Mouse (Mus musculus) right cerebral cortex, postnatal 10 days (tissue): ENCODE data around the gene Cog7.

ENCODE experiments used
- DNase-seq, 2 experiments: peaks; one replicate each; pipeline ENCODE4 v3.0.0; 2021; ENCODE audit warnings: low spot score in 2 of 2

Gene Cog7

DNA sequence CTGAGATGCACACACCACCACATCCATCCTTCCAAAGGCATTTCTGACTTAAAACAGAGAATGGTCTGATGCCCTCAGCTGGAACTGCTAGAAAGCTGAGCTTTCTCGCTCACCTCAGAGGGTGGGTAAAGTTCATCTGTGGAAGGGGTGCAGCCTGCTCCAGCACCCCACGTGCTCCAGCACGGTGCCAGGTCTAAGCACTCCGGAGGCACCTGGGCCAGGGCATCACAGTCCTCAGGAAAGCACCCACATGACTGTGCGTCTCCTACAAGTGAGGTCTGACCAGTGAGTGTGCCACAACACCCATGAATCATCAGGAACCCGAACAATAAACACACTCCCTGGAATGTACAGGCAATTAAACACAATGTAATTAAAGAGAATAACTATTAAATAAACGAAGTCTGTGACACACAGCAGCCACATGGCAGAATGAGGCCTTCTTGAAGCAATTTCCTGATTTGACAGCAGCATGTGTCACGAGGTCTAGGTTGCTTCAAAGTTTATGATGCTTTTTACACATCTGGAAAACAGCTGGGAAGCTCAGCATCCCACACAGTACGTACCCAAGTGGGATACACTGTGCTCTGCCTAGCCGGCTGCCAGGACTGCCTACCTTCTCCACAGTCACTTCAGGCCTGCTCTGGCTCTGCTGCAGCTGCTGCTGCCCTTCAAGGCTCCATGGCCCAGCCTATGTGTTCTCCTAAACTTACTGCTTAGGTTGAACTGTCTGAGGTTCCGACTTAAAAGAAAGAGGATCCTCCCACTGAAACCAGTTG, 26.4 kb downstream of the Cog7 start:
- no peak for DNase-seq

DNA sequence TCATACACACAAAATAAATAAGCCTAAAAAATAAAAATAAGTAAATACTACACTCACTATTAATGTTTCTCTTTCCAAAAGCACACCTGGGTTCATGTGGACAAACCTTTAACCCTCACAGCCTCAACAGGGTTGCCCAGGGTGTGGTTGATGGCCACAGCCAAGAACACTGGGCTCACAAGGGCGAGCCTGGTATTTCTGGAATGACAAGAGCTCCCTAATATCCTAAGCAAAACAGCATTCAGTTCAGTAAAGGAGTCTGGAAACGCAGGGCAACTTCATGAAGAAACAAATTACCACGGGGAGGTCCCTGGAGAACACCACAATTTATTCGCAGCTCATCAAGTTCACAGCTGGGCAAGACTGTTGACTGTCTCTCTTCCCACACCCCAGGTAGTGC, 34.0 kb downstream of the Cog7 start:
- DNase-seq = no peak

DNA sequence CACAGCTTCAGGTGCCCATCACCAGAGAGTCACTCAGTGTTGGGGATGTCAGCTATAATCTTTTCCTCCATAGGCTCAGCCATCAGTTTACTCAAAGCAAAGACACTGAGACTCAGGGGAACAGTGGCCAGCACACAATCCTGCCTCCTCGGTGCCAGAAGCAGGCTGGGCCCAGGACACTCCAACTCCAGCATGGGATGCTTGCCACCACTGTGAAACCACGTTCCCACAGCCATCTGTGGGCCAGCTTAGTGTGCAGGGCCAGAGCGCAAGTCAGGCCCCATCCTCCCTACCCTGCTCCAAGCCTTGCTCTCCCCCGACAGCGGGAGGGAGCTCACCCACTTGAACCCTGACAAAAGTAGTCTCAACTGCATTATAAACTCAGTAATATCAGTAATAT, 35.3 kb downstream of the Cog7 start:
- DNase-seq = no peak

DNA sequence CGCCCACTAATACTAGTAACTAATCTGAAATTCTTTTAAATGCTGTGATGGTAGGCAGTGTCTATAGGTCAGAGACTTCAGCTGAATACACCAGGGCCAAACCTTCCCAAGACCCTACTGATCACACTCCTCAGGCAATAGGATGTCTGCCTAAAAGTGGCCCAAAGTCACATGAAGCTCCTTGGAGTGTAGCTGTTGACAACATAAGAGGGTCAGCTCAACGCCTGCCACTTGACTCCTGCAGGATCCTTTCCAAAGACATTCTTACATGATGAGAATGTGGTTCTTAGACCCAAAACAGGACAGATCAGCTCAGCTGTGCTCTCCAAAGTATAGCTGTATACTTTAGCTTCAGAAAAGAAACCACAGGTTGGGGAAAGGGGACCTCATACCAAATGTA, 39.1 kb downstream of the Cog7 start:
- DNase-seq = no peak

DNA sequence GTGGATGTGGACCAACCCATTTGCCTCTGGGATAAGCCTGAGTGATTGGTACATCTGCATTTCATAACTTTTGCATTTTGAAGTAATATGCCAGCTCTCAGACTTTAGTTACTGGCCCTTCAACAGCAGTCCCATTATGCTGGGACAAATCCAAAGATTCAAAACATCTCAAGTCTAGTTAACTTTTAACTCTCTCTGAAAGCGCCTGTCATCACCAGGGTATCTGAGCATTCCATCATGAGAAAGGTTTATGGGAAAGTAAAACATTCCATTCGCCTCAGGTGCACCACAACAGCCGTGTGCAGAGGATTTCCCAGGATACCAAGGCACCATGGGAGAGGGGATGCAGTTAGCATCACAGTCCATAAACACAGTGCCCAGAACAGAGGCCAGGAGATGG, 39.9 kb downstream of the Cog7 start:
- no peak for DNase-seq

DNA sequence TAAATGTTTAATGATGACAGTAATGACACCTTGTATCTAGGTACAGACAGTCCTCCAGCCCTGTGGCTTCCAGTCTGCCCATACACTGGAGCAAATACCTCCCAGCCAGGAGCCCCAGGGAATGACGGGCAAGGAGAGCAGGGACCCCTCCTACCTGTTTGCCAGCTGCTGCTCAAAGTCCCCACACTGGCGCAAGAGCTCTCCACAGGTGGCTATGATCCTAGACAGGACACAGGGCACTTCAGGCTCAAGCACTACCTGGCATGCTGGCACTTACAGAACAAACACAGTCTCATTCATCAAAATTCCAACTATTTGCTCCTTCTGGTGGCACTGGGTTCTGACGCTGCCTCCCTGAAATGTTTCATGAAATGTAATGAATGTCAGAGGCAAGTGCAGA, 40.5 kb downstream of the Cog7 start:
- DNase-seq = no peak

DNA sequence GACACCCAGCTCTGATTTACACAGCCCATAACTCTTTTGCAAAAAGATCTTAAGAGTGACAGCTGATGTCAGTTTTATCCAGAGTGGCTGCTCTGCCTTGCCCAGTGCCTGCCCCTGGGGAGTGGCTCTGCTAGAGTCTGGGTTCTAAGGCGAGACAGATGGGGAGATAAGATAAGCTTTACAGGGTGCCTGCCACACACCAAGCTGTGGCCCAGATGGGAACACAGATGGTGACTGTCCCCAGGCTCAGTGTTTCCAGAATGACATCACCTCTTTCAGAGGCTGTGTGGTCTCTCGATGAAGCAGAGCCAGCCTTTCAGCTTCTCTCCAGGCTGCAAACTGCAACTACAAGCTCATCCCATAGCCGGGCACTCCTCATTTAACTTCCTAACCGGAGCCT, 41.8 kb downstream of the Cog7 start:
- DNase-seq = peak; percentile 81 to 91

DNA sequence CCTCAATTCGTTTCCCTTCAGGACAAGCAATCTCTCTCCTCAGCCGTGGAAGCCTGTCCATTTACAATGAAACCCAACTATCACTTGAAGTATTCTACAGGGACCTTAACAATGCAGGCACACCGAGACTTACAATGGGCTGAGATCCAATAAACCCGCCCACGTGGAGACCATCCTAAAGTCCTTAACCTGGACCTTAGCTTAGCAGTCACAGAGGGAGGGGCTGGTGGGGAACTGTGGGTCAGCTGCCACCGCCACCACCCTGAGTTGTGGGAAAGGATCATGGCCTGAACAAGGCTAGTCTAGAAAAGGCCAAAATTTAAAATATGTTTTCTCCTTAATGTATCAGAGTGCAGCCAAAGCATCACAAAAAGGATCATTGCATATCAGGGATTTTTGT, 42.3 kb downstream of the Cog7 start:
- DNase-seq = no peak

DNA sequence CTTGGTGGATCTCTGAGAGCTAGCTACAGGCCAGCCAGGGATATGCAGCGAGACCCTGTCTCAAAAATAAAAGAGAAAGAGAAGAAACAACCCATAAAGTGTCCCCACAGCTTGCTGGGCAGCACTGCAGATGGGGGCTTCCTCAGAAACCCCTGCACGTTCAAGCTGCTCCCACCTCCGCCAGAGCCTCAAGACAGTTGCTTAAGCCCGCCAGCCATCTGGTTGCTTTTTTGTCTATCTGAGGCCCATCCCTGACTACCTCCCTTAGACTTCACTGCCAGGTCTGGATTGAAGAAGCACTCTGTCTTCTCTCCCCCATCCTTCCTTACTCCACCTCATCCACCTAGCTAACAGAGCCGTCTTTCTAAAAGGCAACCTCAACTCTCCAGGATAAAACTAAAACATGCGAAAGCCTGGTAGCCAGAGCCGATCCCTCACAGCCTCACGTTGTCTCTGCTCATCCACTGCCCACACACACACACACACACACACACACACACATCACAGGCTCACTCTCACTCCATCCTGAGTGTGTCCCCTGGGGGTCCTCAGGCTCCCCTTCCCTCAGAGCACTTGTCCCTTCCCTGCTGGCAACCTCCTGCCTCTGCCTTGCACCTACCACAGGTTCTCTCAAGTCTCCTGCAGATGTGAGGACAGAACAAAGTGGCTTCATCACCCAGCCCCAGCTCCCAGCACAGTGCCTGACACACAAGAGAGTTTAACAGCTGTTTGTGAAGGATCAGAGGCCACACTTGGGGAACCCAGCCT, 43.2 kb downstream of the Cog7 start:
- peak; percentile 48 to 56 for DNase-seq

DNA sequence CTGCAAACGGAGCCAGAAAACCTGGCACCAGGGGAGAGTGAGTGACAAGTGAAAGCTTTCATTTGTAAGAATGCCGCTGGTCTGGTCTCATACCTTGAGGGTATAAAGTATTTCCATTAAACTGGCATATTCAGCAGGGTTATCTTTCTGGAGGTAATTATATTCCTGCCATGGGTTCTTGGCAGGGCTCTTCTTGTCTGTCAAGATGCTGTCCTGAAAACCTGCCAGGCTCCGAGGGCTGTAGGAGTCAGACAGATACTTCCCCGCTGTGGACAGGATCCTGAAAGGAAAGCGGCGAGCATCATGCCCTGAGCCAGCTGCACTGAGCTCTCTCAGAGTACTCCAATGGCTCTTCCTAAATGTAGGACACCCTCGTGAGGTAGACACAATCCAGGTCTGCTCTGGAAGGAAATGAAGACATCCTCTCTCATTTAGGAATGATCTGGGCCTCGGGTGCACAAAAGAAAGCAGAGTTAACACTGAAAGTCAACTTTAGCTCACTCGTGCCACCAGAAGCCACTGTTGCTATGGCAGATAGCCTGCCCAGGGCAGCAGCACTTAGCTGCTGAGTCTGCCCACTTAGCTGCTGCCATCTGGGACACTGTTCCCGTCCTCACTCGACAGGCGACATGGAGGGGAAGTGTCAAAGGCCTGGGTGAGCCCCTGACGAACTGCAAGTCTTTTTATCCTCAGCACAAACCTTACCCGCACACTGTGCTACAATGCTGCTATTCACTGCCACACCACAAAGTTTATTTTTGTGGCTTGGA, 44.5 kb downstream of the Cog7 start:
- no peak for DNase-seq

DNA sequence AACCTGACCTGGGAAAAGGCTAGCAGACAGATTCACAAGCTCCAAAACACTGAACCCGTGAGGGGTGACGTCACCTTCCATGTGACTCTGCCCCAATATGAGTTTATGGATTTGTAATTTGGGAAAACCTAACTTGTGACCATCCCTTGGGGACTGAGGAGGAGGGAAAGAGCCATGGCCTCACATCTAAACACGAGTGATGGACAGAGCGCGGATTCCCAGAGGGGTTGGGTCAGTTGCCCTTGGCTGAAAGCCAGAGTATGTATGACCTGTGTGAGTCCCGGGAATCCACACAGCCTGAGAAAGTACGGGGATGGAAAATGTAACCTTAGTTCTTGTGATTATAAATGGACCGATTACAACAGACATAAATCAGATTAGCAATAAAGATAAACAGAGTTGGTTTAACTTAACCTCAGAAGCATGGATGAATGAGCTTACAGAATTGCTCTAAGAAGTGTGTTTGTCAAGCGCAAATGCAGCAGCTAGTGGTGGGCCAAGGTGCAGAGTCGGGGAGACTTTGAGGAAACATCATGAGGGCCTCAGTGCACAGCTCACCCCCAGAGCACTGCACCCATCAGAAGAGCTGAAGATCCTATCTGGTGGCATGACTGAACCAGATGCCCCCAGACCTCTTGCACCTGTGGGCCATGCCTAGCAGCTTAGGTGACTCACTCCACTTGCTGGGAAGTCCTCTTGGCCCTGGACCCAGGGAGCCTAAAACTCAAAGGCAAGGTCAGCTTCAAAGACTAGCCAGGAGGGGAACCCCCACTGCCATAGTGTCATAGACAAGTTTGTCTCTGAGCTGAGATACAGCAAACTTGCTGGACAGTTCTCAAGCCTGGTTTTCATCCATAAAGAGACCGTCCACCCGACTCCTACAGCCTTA, 45.4 kb downstream of the Cog7 start:
- no peak for DNase-seq

DNA sequence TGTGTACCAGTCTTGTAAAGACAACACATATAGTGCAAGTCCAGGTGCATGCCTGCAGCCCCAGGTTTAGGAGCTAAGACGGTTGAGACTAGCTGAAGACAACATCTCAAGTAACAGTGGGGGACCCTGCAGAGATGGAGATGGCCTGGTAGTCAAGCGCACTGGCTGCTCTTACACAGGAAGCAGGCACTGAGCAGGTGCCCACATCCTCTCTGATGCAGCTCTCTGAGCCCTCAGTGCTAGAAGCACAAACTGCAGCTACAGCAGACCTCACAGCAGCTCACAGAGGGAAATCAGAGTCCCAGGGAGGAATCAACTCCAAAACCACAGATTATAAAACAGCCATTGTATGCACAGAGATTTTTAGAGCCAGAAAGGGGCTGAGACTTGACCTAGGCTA, 47.2 kb downstream of the Cog7 start:
- no peak for DNase-seq

DNA sequence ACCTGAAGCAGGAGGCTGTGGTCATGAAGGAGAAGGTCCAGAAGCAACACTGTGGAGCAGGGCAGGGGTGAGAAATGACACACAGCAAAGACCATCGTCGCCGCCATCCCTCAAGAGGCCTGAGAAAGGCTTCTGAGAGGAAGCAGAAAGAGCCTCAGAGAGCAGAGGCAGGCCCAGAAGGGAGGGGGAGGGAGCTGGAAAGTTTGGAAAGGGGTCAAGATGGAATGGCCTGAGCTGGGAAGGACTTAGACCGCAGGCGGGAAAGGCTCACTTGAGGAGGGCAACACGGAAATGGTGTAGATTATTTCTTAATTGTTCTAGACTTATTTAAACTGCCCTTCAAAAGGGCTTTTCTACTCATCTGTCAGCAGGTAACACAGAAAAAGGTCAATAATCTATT, 47.8 kb downstream of the Cog7 start:
- no peak for DNase-seq

DNA sequence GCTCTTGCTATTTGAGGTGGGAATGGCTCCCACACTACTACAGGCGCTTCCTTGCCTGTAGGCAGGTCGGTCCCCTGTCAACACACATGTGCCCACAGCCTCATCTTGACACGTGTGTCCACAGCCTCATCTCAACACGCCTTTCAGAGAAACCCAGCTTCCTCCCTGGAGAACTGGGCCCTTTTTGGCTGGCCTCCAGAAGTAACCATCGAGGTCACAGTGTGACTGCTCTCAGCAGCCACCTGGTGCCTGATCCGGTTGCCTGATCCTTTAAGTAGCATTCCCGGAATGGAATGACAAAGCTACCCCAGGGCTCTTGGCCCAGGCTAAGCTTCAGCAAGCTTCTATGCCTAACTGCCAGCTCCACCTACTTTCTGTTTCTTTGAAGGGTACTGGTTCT, 50.3 kb downstream of the Cog7 start:
- no peak for DNase-seq

DNA sequence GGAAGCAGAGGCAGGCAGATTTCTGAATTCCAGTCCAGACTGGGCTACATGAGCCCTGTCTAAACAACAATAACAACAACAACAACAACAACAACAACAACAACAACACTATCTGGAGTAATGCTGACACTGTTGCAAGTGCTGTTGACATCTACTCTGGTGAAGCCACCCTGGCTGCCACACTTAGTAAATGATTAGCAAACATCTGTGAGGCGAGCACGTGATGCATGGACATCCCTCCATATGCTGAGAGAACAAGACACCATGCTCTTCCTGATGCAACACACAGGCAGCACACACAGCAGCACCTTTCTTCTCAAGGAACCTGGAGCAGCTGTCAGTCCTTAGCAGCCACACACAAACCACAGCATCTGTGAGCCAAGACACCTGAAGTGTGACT, 53.6 kb downstream of the Cog7 start:
- DNase-seq = no peak

DNA sequence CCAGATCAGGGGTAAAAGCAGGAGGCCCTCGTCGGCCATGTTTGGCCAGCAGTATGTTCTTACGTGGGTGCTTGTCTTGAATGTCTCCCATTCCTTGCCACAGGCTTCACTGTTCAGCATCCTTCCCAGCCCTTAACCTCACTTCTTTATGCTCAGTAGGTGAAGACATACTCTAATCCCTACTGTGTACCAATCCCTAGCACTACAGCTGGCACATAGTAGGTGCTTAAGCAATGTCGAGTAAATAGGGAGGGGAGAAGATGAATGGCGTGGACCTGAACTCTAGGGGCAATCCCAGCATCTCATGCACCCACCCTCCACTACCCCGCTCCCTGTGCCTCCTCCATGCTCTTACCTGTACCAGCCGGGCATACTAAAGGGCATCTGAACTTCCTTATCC, 57.1 kb downstream of the Cog7 start:
- no peak for DNase-seq

DNA sequence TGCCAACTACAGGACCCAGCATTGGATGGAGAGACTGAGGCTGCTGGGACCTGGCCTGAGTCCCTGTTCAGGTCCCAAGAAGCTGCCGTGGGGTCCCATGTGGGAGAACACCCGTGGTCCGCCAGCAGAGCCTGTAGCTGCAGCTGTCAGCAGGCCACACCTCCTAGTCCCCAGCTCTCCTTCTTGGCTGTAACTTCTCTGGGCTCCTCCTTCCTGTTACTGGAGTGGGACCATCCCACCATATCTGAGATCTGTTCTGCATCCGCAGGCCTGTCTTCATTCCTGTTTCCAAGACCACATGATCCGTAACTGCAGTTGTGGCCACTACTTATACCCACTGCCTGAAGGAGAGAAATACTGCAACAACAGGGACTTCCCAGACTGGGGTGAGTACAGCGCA, 67.6 kb downstream of the Cog7 start:
- no peak for DNase-seq

DNA sequence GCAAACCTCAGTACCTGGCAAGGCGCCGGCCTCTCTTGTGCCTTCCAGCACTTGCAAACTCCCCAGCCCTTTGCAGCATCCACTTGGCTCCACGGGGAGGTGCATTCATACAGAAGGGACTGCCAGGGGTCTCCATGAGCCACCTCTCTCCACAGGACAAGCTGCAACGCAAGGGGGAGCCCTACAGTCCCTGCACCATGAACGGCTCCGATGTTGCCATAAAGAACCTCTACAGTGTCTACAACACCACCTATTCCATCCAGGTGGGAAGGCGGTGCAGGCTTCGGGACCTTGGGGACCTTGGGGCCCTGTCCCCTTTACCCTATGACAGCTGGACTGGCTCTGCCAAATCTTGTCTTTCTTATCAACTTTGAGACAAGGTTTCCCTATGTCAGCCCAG, 69.3 kb downstream of the Cog7 start:
- DNase-seq = no peak

DNA sequence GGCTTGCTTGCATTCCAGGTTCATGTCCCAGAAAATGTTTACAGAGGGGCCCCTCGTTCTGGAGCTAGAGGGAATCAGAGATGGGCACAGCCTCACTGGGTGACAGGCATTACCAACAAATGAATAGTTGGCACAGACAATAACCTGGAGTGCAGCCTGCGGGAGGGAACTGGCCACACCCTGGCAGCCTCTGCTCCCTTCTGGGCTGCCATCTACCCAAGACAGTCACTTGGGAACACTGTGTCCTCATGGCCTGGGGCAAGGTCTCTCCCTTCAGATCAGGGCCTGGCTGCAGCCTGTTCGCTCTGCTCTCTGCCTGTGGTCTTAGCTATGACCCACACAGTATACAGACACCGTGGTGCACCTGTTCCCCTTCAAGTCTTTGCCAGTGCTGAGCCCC, 74.6 kb downstream of the Cog7 start:
- DNase-seq = no peak

DNA sequence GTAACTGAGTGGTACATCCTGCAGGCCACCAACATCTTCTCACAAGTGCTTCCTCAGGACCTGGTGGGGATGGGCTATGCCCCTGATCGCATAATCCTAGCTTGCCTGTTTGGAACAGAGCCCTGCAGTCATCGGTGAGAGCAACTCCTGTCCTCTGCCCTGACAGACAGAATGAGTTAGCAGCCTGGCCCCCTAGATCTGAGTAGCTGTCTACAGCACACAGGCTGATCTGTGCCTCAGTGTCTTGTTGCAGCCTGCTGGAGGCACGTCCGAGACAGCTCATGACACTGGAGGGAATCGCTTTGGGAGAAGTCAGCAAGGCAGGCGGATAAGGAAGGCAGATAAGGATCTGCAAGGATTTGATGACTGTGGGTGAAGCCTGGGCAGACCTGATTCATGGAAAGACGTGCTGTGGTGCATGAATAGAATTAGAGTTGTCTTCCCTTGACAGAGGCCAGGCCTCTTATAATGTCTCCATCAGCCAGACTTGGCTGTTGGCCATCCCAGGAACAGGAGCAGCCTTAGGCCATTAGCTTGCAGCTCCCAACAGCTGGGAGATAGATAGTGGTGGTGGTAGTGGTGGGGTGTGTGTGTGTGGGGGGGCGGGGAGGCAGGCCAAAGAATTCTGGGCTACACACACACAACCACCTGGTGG, 78.6 kb downstream of the Cog7 start:
- DNase-seq = no peak

DNA sequence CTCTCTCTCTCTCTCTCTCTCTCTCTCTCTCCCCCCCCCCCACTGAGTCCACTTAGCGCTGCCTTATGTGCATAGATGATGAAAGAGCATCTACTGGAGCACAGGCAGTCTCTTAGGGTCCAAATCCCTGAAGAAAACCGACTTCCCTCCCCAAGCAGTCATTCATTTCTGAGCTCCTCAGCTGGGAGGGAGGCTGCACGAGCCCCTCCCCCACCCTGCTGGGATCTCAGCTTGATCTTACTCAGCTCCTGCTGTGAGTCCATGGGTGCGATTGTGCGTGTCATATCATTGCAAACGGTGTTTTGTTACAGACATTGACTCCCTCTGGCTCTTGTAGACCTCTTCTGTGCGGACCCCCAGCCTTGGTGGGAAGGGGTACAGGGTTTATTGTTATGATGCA, 81.6 kb downstream of the Cog7 start:
- DNase-seq = peak in 1 of 2 experiments; percentile 50
